Mouse (Mus musculus): Measurements from ENCODE around the gene Rasl11a. TPM values are rescaled to one million over a fixed set of nuclear protein-coding genes. Genes with fewer than 3 reads are reported as not detected.
"Not testable (repeated sequence)": the region's sequence is repeated elsewhere in the genome, so short reads cannot be mapped to it uniquely, and the experiment has no call there.

Rasl11a gene
- polyA plus RNA-seq, 1 experiment from 2014 or later = 58.0 TPM

- no peak overlapping the region for H3K4me2 ChIP-seq (replicated peaks; ENCODE audit: low read depth, low read length)
These were observed 46.3 kb downstream of the Rasl11a start for GRCm38 (mm10) chr5:146891127-146891526.

GRCm38 (mm10) chr5:146892904-146893303, 48.0 kb downstream of the Rasl11a start:
- no peak for ATAC-seq (ENCODE audit: low FRiP score, low TSS enrichment)

More at GRCm38 (mm10) chr5:146891127-146891526, 46.3 kb downstream of the Rasl11a start:
- Histone ChIP-seq H3K9ac (ENCODE audit: low read depth, low read length) (no peak overlapping the region), H3K4me1 (ENCODE audit: control insufficient read depth, insufficient read depth, low read length) (no peaks in the 10 kb centered on the region), H3K4me3 (ENCODE audit: low read length) (no peak overlapping the region), H3K27ac (ENCODE audit: low read depth, low read length) (no peak overlapping the region), H3K36me3 (ENCODE audit: control insufficient read depth, insufficient read depth, low read length) (no peaks in the 10 kb centered on the region), H3K9me3 (ENCODE audit: control insufficient read depth, low read length) (no peaks in the 10 kb centered on the region), H3K27me3 (ENCODE audit: control insufficient read depth, insufficient read depth, low read length) (no peaks in the 10 kb centered on the region)
- no peak; the same call in 1 of the 2 replicates for ATAC-seq (ENCODE audit: low FRiP score, low TSS enrichment)
- 14% methylated on average over 14 of the region's 14 CpGs for WGBS

GRCm38 (mm10) chr5:146893478-146894182, 48.8 kb downstream of the Rasl11a start:
- no peak for ATAC-seq (ENCODE audit: low FRiP score, low TSS enrichment)
- Histone ChIP-seq H3K27ac (ENCODE audit: low read depth, low read length) (no peak overlapping the region), H3K4me2 (replicated peaks; ENCODE audit: low read depth, low read length) (no peak overlapping the region), H3K36me3 (ENCODE audit: control insufficient read depth, insufficient read depth, low read length) (no peaks in the 10 kb centered on the region), H3K9ac (ENCODE audit: low read depth, low read length) (no peak overlapping the region), H3K4me3 (ENCODE audit: low read length) (no peak overlapping the region), H3K27me3 (ENCODE audit: control insufficient read depth, insufficient read depth, low read length) (no peaks in the 10 kb centered on the region), H3K4me1 (ENCODE audit: control insufficient read depth, insufficient read depth, low read length) (no peaks in the 10 kb centered on the region), H3K9me3 (ENCODE audit: control insufficient read depth, low read length) (no peaks in the 10 kb centered on the region)
- WGBS = 87% methylated on average over 11 of the region's 11 CpGs

More at GRCm38 (mm10) chr5:146892904-146893303, 48.0 kb downstream of the Rasl11a start:
- no peak overlapping the region for H3K4me2 ChIP-seq (replicated peaks; ENCODE audit: low read depth, low read length)
- no peaks in the 10 kb centered on the region for H3K27me3 ChIP-seq (ENCODE audit: control insufficient read depth, insufficient read depth, low read length)
- no peak overlapping the region for H3K27ac ChIP-seq (ENCODE audit: low read depth, low read length)
- H3K4me3 ChIP-seq (ENCODE audit: low read length) = no peak overlapping the region
- H3K9me3 ChIP-seq (ENCODE audit: control insufficient read depth, low read length) = no peaks in the 10 kb centered on the region
- H3K4me1 ChIP-seq (ENCODE audit: control insufficient read depth, insufficient read depth, low read length) = no peaks in the 10 kb centered on the region
- H3K9ac ChIP-seq (ENCODE audit: low read depth, low read length) = no peak overlapping the region
- WGBS = 88% methylated on average over 4 of the region's 4 CpGs
- H3K36me3 ChIP-seq (ENCODE audit: control insufficient read depth, insufficient read depth, low read length) = no peaks in the 10 kb centered on the region

GRCm38 (mm10) chr5:146895667-146896066, 50.8 kb downstream of the Rasl11a start:
- H3K27me3 ChIP-seq (ENCODE audit: control insufficient read depth, insufficient read depth, low read length); H3K9me3 ChIP-seq (ENCODE audit: control insufficient read depth, low read length): not testable (repeated sequence)
- 93% methylated on average over 13 of the region's 16 CpGs for WGBS

GRCm38 (mm10) chr5:146896973-146897372, 52.1 kb downstream of the Rasl11a start:
- no peak overlapping the region for H3K4me3 ChIP-seq (ENCODE audit: low read length)
- H3K9ac ChIP-seq (ENCODE audit: low read depth, low read length) = no peak overlapping the region
- H3K27ac ChIP-seq (ENCODE audit: low read depth, low read length) = no peak overlapping the region
- H3K4me1 ChIP-seq (ENCODE audit: control insufficient read depth, insufficient read depth, low read length) = no peaks in the 10 kb centered on the region
- WGBS = 66% methylated on average over 13 of the region's 13 CpGs
- H3K9me3 ChIP-seq (ENCODE audit: control insufficient read depth, low read length) = no peaks in the 10 kb centered on the region
- ATAC-seq (ENCODE audit: low FRiP score, low TSS enrichment) = no peak
- no peak overlapping the region for H3K4me2 ChIP-seq (replicated peaks; ENCODE audit: low read depth, low read length)
- H3K36me3 ChIP-seq (ENCODE audit: control insufficient read depth, insufficient read depth, low read length) = no peaks in the 10 kb centered on the region
- no peaks in the 10 kb centered on the region for H3K27me3 ChIP-seq (ENCODE audit: control insufficient read depth, insufficient read depth, low read length)

More at GRCm38 (mm10) chr5:146895667-146896066, 50.8 kb downstream of the Rasl11a start:
- H3K27ac ChIP-seq (ENCODE audit: low read depth, low read length); H3K4me1 ChIP-seq (ENCODE audit: control insufficient read depth, insufficient read depth, low read length); H3K36me3 ChIP-seq (ENCODE audit: control insufficient read depth, insufficient read depth, low read length); H3K4me3 ChIP-seq (ENCODE audit: low read length); ATAC-seq (ENCODE audit: low FRiP score, low TSS enrichment); H3K4me2 ChIP-seq (replicated peaks; ENCODE audit: low read depth, low read length); H3K9ac ChIP-seq (ENCODE audit: low read depth, low read length): not testable (repeated sequence)

Other genes with a start within 250 kb of the Rasl11a start
- gene Usp12, start 50.1 kb upstream of the Rasl11a start, polyA plus RNA-seq (2014; fragmentation: Nextera tagmentation; extraction: Ambion mirVana) = 11.0 and 14.4 TPM in 2 replicates
- gene Rpl21, start 12.2 kb upstream of the Rasl11a start, polyA plus RNA-seq (2014; fragmentation: Nextera tagmentation; extraction: Ambion mirVana) = 689 and 848 TPM in 2 replicates
- 137 and 140 TPM in 2 replicates for gene Gtf3a, start 103.6 kb downstream of the Rasl11a start, polyA plus RNA-seq (2014; fragmentation: Nextera tagmentation; extraction: Ambion mirVana)
- 21.1 and 24.3 TPM in 2 replicates for gene Mtif3, start 118.7 kb downstream of the Rasl11a start, polyA plus RNA-seq (2014; fragmentation: Nextera tagmentation; extraction: Ambion mirVana)
- 10.8 and 14.4 TPM in 2 replicates for gene Lnx2, start 231.5 kb downstream of the Rasl11a start, polyA plus RNA-seq (2014; fragmentation: Nextera tagmentation; extraction: Ambion mirVana)
- gene Polr1d, start 232.0 kb downstream of the Rasl11a start, polyA plus RNA-seq (2014; fragmentation: Nextera tagmentation; extraction: Ambion mirVana) = 146 and 173 TPM in 2 replicates